Comparison of ENCODE assay signal across 9 mouse cellular contexts in genomic region chr4:63368577-63368976, GRCm38 (mm10). TPM values are rescaled to one million over a fixed set of nuclear protein-coding genes. Genes with fewer than 3 reads are reported as not detected.
A peak's percentile ranks its signal among the peaks of the same experiment; 100 is the strongest.
DNase-seq lines count a peak whose midpoint lies in the region; ATAC-seq and TF ChIP-seq lines count a peak whose summit lies in the region.
"Had no signal": no experiment of that assay in that cellular context is flagged by ENCODE, and none has a peak within 500 bp of the region (broad histone marks: within the 10 kb centered on the region; RNA-seq: fewer than 3 reads in every experiment).

No protein-coding gene starts in this region.

- no peak overlapping the region for H3K4me3 ChIP-seq in hindbrain, postnatal 0 days (ENCODE audit: low read length)
- H3K4me3 ChIP-seq: heart, embryonic 15.5 days had no signal

- no peaks in the 10 kb centered on the region for H3K4me1 ChIP-seq in hindbrain, postnatal 0 days (ENCODE audit: insufficient read depth, low read length)
- H3K4me1 ChIP-seq: heart, embryonic 15.5 days had no signal

- no peak overlapping the region for H3K4me2 ChIP-seq in hindbrain, postnatal 0 days (ENCODE audit: low read depth, low read length)
- H3K4me2 ChIP-seq: heart, embryonic 15.5 days had no signal

- H3K36me3 ChIP-seq in hindbrain, postnatal 0 days (ENCODE audit: insufficient read depth, low read length) = no peaks in the 10 kb centered on the region

- H3K9me3 ChIP-seq in hindbrain, postnatal 0 days (ENCODE audit: low read length) = no peaks in the 10 kb centered on the region
- H3K9me3 ChIP-seq: heart, embryonic 15.5 days had no signal

- ATAC-seq in hindbrain, postnatal 0 days = peak; percentile 50

- H3K27ac ChIP-seq in hindbrain, postnatal 0 days = no peak overlapping the region
- H3K27ac ChIP-seq: heart, embryonic 15.5 days had no signal

- H3K27me3 ChIP-seq in hindbrain, postnatal 0 days (ENCODE audit: insufficient read depth, low read length) = no peaks in the 10 kb centered on the region
- H3K27me3 ChIP-seq: heart, embryonic 15.5 days had no signal

- WGBS in hindbrain, postnatal 0 days = 21% methylated on average over 4 of the region's 4 CpGs

- TF ChIP-seq CTCF in hindbrain, postnatal 0 days (IDR thresholded peaks at IDR 0.05; ENCODE audit: low read depth) = peak; percentile 99

- no peak overlapping the region for H3K9ac ChIP-seq in hindbrain, postnatal 0 days (replicated peaks; ENCODE audit: low read length)
- H3K9ac ChIP-seq: heart, embryonic 15.5 days had no signal

- DNase-seq in MN1 (ENCODE audit: low spot score) = peak; percentile 68
- DNase-seq in cerebellum, adult 9-11 months = peak; percentile 57
- peak; percentile 82 to 93 for DNase-seq in frontal cortex, postnatal 25 days (ENCODE audit: low spot score in 2 of 2)
- DNase-seq in hindbrain, postnatal 0 days (ENCODE audit: low spot score) = peak; percentile 86
- peak; percentile 85 to 86 for DNase-seq in layer of hippocampus, postnatal 36 days
- peak; percentile 79 to 90 for DNase-seq in lung, postnatal 4 days
- DNase-seq in retina, postnatal 7 days (ENCODE audit: low read depth, low spot score) = peak; percentile 76
- peak; percentile 94 for DNase-seq in thymus, postnatal 4 days

RNA-seq across cellular contexts. Expression of gene Orm2, which starts 6.3 kb away (rescaled TPM):
- not detected in 2 replicates for total RNA-seq in hindbrain, postnatal 0 days (2014; rRNA removed)
- polyA plus RNA-seq in hindbrain, postnatal 0 days (2015; fragmentation: Nextera tagmentation; extraction: Ambion mirVana) = not detected in 2 replicates
- total RNA-seq in layer of hippocampus, postnatal 36 days (2021) = not detected
- polyA plus RNA-seq: heart, embryonic 15.5 days had no signal

RNA-seq across cellular contexts. Expression of gene Orm3, which starts 12.6 kb away (rescaled TPM):
- not detected in 2 replicates for total RNA-seq in hindbrain, postnatal 0 days (2014; rRNA removed)
- not detected in 2 replicates for polyA plus RNA-seq in hindbrain, postnatal 0 days (2015; fragmentation: Nextera tagmentation; extraction: Ambion mirVana)
- not detected for total RNA-seq in layer of hippocampus, postnatal 36 days (2021)
- polyA plus RNA-seq: heart, embryonic 15.5 days had no signal

RNA-seq across cellular contexts. Expression of gene Orm1, which starts 24.2 kb away (rescaled TPM):
- total RNA-seq in hindbrain, postnatal 0 days (2014; rRNA removed) = not detected in 2 replicates
- not detected in 2 replicates for polyA plus RNA-seq in hindbrain, postnatal 0 days (2015; fragmentation: Nextera tagmentation; extraction: Ambion mirVana)
- not detected for total RNA-seq in layer of hippocampus, postnatal 36 days (2021)
- polyA plus RNA-seq: heart, embryonic 15.5 days had no signal

RNA-seq across cellular contexts. Expression of gene Akna, which starts 34.6 kb away (rescaled TPM):
- 7.2 and 8.1 TPM in 2 replicates for total RNA-seq in hindbrain, postnatal 0 days (2014; rRNA removed)
- polyA plus RNA-seq in hindbrain, postnatal 0 days (2015; fragmentation: Nextera tagmentation; extraction: Ambion mirVana) = 2.7 and 3.2 TPM in 2 replicates
- total RNA-seq in layer of hippocampus, postnatal 36 days (2021) = 1 to 10 TPM; 2.8 to 3.0 TPM
